Mouse (Mus musculus) spleen, postnatal 10 days (tissue): ENCODE measurements around the gene Spast.
A peak's percentile ranks its signal among the peaks of the same experiment; 100 is the strongest.

ENCODE experiments used
- DNase-seq, 2 experiments: peaks; one replicate each; pipeline ENCODE4 v3.0.0; 2021 to 2022; ENCODE audit warnings: low spot score in 2 of 2

Gene Spast

DNA sequence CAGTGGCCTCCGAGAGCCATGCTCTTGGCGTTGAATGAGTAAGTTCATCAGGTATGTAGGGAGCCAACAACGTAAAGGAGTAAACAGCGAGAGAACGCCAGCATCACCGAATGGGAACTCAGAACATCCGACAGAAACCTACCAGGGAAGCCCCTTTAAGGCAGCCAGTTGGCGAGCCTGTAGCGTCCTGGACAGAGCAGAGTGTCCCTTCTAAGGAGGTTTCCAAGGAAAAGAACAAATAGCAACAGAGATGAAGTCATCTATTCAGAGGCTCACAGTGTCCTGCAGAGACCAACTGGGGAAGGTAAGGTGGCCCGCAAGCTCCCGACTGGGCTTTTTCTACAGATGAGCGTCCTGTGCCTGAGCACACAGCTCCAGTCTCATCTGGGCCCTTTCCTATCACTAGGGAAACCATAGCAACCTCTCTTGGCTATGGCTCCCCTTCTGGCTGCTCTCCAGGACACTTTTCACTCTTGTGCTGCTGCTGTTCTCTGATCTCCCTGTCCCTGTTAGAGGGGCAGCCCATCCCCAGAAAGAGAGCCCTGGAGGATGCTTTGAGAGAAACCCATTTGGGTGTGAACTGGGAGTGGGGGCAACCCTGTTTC is 85.7 kb downstream of the Spast start:
- DNase-seq: no peak

DNA sequence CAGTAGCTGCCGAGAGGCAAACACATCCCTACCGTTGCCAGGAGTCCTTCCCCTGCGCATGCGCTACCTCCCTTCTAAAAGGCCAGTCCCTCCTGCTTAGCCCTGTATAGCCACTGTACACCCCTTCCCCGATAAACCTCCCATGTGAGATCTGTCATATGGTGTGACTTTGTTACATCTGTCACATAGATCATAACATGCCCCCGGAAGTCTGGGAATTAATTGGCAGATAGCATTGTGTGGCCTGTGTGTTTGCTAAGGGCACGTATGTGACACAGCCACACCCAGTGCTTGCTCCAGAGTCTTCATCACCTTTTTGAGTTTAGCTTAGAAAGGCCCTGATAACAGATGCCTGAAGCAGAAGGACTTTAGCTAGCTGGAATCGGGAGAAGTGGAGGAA is 91.3 kb downstream of the Spast start:
- DNase-seq: no peak

DNA sequence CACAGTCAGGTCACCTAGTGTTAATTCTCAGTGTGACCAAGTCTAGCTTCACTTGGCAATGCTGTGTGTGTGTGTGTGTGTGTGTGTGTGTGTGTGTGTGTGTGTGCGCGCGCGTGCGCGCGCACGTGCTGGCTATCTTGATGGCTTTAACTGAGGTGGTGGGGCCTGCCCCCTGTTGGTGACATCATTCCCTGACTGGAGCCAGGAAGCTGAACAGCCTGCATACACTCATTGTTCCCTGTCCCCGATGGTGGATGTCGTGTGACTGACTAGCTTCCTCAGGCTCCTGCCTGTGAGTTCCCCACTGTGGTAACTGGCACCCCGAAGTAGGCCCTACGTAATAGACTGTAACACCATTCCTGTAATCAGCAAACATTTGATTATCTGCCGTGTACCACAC is 92.7 kb downstream of the Spast start:
- DNase-seq: peak in 1 of 2 experiments; percentile 22

DNA sequence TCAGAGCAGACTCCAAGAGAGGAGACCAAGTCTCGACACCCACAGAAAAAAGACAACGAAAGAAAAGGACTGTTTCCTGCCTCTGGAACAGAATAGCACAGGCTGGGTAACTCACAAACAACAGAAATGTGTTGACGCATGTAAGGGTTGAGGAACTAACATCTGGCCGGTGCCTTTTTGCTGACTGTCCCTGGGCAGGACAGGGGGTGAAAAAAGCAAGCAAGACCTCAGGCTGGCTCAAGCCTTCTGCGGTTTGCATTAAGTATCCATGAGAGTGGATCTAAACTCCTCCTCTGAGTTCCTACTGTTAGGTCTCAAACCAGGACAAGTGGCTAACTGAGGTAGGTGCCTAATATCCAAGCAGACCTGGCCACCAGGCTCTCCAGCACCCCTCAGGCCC is 93.8 kb downstream of the Spast start:
- no peak for DNase-seq

DNA sequence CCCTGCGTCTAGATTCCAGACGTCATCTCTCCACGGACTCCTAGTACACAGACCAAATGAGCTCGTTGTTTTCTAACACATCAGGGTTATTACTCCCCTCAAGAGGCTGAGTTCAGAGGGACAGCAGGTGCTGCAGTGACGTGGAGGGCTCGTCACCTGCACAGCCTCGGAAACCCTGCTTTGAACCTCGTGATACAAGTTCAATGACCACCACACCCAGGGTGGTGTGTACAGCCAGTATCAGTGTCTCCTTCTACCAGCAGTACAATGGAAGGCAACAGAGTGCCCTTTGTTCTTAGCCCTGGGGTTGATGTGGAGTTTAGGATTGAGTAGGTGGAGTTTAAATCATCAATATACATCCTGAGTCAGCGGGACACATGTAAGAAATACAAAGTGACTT is 99.0 kb downstream of the Spast start:
- DNase-seq: no peak

DNA sequence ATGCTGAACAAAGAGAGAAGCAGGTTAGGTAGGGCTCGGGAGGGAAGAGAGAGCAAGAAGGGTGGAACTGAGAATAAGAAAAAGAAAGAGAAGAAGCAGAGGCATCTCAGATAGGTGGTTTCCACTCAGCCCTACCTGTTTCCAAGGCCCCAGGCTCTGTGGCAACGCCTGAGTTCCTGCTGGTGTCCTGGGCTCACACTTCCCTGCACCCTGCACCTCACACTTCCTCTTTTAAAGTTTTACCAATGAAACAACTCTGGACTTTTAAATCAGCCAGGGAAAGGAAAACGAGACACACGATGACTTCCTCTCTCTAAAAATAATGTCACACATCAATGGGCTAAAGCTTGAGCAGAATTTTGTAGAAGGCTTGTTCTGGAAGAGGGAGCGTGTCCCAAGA is 101.7 kb downstream of the Spast start:
- DNase-seq: no peak
